Mouse (Mus musculus) heart, embryonic 16.5 days (tissue): ENCODE measurements around the gene Gprc5d. TPM values are rescaled to one million over a fixed set of nuclear protein-coding genes. Genes with fewer than 3 reads are reported as not detected.

Source experiments
- ATAC-seq: fragments of 200-750 bp; cut with Nextera tagmentation; replicated peaks from 2 replicates; pipeline ENCODE4 v1.8.0; 2017; ENCODE audit warnings: moderate number of reproducible peaks; ENCODE audit not compliant: insufficient read depth, low FRiP score; ENCODE audit errors: extremely low read depth
- H3K27ac ChIP-seq: fragments of 300-500 bp; sonication (generic); 2 replicates; pipeline ENCODE4 v1.5.1; 2014; ENCODE audit warnings: mild to moderate bottlenecking, low read length, control low read depth, moderate library complexity
- H3K27me3 ChIP-seq: fragments of 300-500 bp; sonication (generic); 2 replicates; pipeline ENCODE4 v1.6.1; 2014; ENCODE audit warnings: low read length, mixed read lengths; ENCODE audit not compliant: control insufficient read depth, insufficient read depth
- H3K36me3 ChIP-seq: fragments of 300-500 bp; sonication (generic); 2 replicates; pipeline ENCODE4 v1.6.1; 2014; ENCODE audit not compliant: control insufficient read depth, insufficient read depth
- H3K4me1 ChIP-seq: fragments of 300-500 bp; sonication (generic); 2 replicates; pipeline ENCODE4 v1.6.1; 2014; ENCODE audit warnings: low read length, mixed read lengths; ENCODE audit not compliant: control insufficient read depth, insufficient read depth
- H3K4me2 ChIP-seq: fragments of 300-500 bp; sonication (generic); 2 replicates; pipeline ENCODE4 v1.6.1; 2014; ENCODE audit warnings: low read depth, mild to moderate bottlenecking, control low read depth, low read length
- H3K4me3 ChIP-seq: fragments of 300-500 bp; sonication (generic); 2 replicates; pipeline ENCODE4 v1.5.1; 2014; ENCODE audit warnings: mild to moderate bottlenecking, control low read depth, low read length
- H3K9ac ChIP-seq: fragments of 300-500 bp; sonication (generic); 2 replicates; pipeline ENCODE4 v1.6.1; 2014; ENCODE audit warnings: low read length, control low read depth
- H3K9me3 ChIP-seq: fragments of 300-500 bp; sonication (generic); replicated peaks from 2 replicates; pipeline ENCODE4 v1.6.1; 2016; ENCODE audit warnings: low read length; ENCODE audit not compliant: control insufficient read depth
- WGBS: fragments of 180-500 bp; shearing (Covaris S2); extraction: QIAGEN DNeasy Blood & Tissue Kit; methylation state at CpG from one replicate; pipeline ENCODE4 v1.1.7; 2014; 5-methylcytosine and 5-hydroxymethylcytosine counted together
- polyA plus RNA-seq: library from polyadenylated mRNA; unstranded; fragments of >200 nt; fragmentation: Nextera tagmentation; extraction: Ambion mirVana; gene quantifications from 2 replicates; pipeline ENCODE4 v1.2.1, GENCODE M21; 2015

Gene Gprc5d
- not detected in 2 replicates for polyA plus RNA-seq

- Histone ChIP-seq H3K9ac (no peak within 1 kb of the TSS), H3K27me3 (no peaks in the 10 kb centered on the region), H3K27ac (no peak within 1 kb of the TSS), H3K36me3 (no peaks in the 10 kb centered on the region), H3K4me2 (no peak within 1 kb of the TSS), H3K4me1 (no peaks in the 10 kb centered on the region), H3K4me3 (no peak within 1 kb of the TSS), H3K9me3 (peaks cover 2% of the 10 kb centered on the region; the same call in 1 of the 2 replicates)
- WGBS, result 79% methylated on average over 5 of the region's 5 CpGs
- no peak for ATAC-seq
Measured at GRCm38 (mm10) chr6:135118183-135118582, at the start of gene Gprc5d. Gene Gprc5d (minus strand): TSS chr6:135118283.

- Histone ChIP-seq H3K4me2 (no peak overlapping the region), H3K36me3 (no peaks in the 10 kb centered on the region), H3K9me3 (no peaks in the 10 kb centered on the region), H3K27ac (no peak overlapping the region), H3K27me3 (no peaks in the 10 kb centered on the region), H3K4me1 (no peaks in the 10 kb centered on the region), H3K9ac (no peak overlapping the region), H3K4me3 (no peak overlapping the region)
- no peak for ATAC-seq
- 62% methylated on average over 5 of the region's 5 CpGs for WGBS
Measured at GRCm38 (mm10) chr6:135166712-135167111, 48.6 kb upstream of the Gprc5d start.

- no peak overlapping the region for H3K4me2 ChIP-seq
- H3K4me1 ChIP-seq, result no peaks in the 10 kb centered on the region
- no peaks in the 10 kb centered on the region for H3K36me3 ChIP-seq
- no peak overlapping the region for H3K9ac ChIP-seq
- WGBS, result 90% methylated on average over 3 of the region's 3 CpGs
- no peaks in the 10 kb centered on the region for H3K9me3 ChIP-seq
- no peak for ATAC-seq
- no peaks in the 10 kb centered on the region for H3K27me3 ChIP-seq
- H3K4me3 ChIP-seq, result no peak overlapping the region
- no peak overlapping the region for H3K27ac ChIP-seq
Measured at GRCm38 (mm10) chr6:135166262-135166661, 48.2 kb upstream of the Gprc5d start.

GRCm38 (mm10) chr6:135165706-135166105, 47.6 kb upstream of the Gprc5d start:
- no peaks in the 10 kb centered on the region for H3K27me3 ChIP-seq
- no peaks in the 10 kb centered on the region for H3K36me3 ChIP-seq
- WGBS, result 69% methylated on average over 2 of the region's 2 CpGs
- H3K9me3 ChIP-seq, result no peaks in the 10 kb centered on the region
- no peak for ATAC-seq
- H3K4me2 ChIP-seq, result no peak overlapping the region
- H3K9ac ChIP-seq, result no peak overlapping the region
- H3K4me1 ChIP-seq, result no peaks in the 10 kb centered on the region
- H3K4me3 ChIP-seq, result no peak overlapping the region
- H3K27ac ChIP-seq, result no peak overlapping the region

GRCm38 (mm10) chr6:135165191-135165590, 47.1 kb upstream of the Gprc5d start:
- no peak overlapping the region for H3K27ac ChIP-seq
- 78% methylated on average over 3 of the region's 3 CpGs for WGBS
- H3K4me1 ChIP-seq, result no peaks in the 10 kb centered on the region
- H3K4me2 ChIP-seq, result no peak overlapping the region
- no peaks in the 10 kb centered on the region for H3K36me3 ChIP-seq
- no peak overlapping the region for H3K4me3 ChIP-seq
- no peaks in the 10 kb centered on the region for H3K27me3 ChIP-seq
- no peaks in the 10 kb centered on the region for H3K9me3 ChIP-seq
- no peak for ATAC-seq
- no peak overlapping the region for H3K9ac ChIP-seq

GRCm38 (mm10) chr6:135162861-135163260, 44.8 kb upstream of the Gprc5d start:
- Histone ChIP-seq H3K27me3 (no peaks in the 10 kb centered on the region), H3K4me2 (no peak overlapping the region)
- whole genome bisulfite sequencing, result 52% methylated on average over 4 of the region's 4 CpGs

GRCm38 (mm10) chr6:135162311-135162710, 44.2 kb upstream of the Gprc5d start:
- WGBS, result 87% methylated on average over 3 of the region's 3 CpGs
- no peaks in the 10 kb centered on the region for H3K27me3 ChIP-seq
- no peak overlapping the region for H3K4me3 ChIP-seq
- no peak overlapping the region for H3K4me2 ChIP-seq
- H3K4me1 ChIP-seq, result no peaks in the 10 kb centered on the region
- no peak overlapping the region for H3K9ac ChIP-seq
- no peaks in the 10 kb centered on the region for H3K36me3 ChIP-seq
- no peak for ATAC-seq
- no peaks in the 10 kb centered on the region for H3K9me3 ChIP-seq
- no peak overlapping the region for H3K27ac ChIP-seq

More at GRCm38 (mm10) chr6:135162861-135163260, 44.8 kb upstream of the Gprc5d start:
- no peak for ATAC-seq
- Histone ChIP-seq H3K27ac (no peak overlapping the region), H3K9me3 (no peaks in the 10 kb centered on the region), H3K36me3 (no peaks in the 10 kb centered on the region), H3K9ac (no peak overlapping the region), H3K4me1 (no peaks in the 10 kb centered on the region), H3K4me3 (no peak overlapping the region)

GRCm38 (mm10) chr6:135161356-135161755, 43.3 kb upstream of the Gprc5d start:
- no peak for ATAC-seq
- Histone ChIP-seq H3K4me1 (peaks cover 5% of the 10 kb centered on the region; the same call in 1 of the 2 replicates), H3K27me3 (no peaks in the 10 kb centered on the region), H3K27ac (no peak overlapping the region), H3K4me3 (no peak overlapping the region), H3K9me3 (no peaks in the 10 kb centered on the region), H3K4me2 (no peak overlapping the region), H3K36me3 (no peaks in the 10 kb centered on the region), H3K9ac (no peak overlapping the region)
- WGBS, result 68% methylated on average over 4 of the region's 4 CpGs

- Histone ChIP-seq H3K4me2 (no peak overlapping the region), H3K27me3 (no peaks in the 10 kb centered on the region), H3K36me3 (no peaks in the 10 kb centered on the region), H3K9ac (no peak overlapping the region), H3K27ac (no peak overlapping the region), H3K9me3 (no peaks in the 10 kb centered on the region), H3K4me3 (no peak overlapping the region), H3K4me1 (peaks cover 5% of the 10 kb centered on the region; the same call in 1 of the 2 replicates)
- 71% methylated on average over 4 of the region's 4 CpGs for WGBS
- no peak for ATAC-seq
Measured at GRCm38 (mm10) chr6:135158509-135158908, 40.4 kb upstream of the Gprc5d start.
